Mouse (Mus musculus): ENCODE measurements at regions not wholly inside any gene's neighbourhood (a gene's known extent, or its start where the extent isn't known, plus 50 kb on each side); places are given as distances from the start of the nearest gene placed in this dataset.

DNA sequence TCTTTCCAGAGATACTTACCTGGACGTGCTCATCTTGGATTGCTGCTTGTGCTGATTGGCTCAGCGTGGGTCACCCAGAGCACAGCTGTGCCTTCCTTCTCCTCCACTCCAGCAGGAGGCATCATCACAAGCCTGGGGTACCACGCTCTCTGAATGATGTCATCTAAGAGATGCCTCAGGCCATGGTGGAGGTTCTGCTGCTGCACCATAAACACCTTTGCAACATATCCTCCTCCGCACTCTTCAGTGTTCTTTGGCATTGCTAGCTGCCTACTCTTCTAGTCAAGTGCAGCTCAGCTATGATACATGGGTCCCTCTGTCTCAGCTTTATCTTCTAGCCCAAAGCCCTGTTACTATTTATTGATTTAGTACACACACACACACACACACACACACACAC is 110.8 kb downstream of the Emp1 start:
- Histone ChIP-seq H3K9ac (no peak overlapping the region), H3K27me3 (replicated peaks) (no peaks in the 10 kb centered on the region), H3K27ac (no peak overlapping the region), H3K4me1 (no peaks in the 10 kb centered on the region), H3K36me3 (no peaks in the 10 kb centered on the region), H3K4me3 (no peak overlapping the region), H3K9me3 (replicated peaks) (no peaks in the 10 kb centered on the region), H3K4me2 (no peak overlapping the region)
- ATAC-seq = no peak
- 76% methylated on average over 4 of the region's 4 CpGs for WGBS (ENCODE audit: insufficient replicate concordance)

DNA sequence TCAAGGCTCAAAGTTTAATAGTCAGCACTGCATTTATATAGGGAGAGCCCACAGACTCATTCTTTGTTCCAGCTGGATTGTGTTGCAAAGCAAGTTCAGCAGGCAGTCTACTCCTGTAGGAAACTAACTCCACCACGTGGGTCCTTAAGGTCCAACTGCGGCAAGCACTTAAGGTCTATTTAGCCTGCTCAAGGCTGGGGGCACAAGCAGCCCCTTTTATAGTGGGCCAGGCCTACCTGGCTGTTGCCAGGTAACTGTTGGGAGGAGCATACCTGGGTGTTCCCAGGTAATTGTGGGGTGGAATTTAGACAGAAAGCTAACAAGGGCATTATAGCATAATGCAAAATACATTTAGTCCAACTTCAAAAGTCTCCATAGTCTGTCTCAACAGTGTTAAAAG is 126.5 kb downstream of the Emp1 start:
- no peak for ATAC-seq
- no peaks in the 10 kb centered on the region for H3K9me3 ChIP-seq (replicated peaks)
- WGBS (ENCODE audit: insufficient replicate concordance) = 68% methylated on average over 2 of the region's 2 CpGs

DNA sequence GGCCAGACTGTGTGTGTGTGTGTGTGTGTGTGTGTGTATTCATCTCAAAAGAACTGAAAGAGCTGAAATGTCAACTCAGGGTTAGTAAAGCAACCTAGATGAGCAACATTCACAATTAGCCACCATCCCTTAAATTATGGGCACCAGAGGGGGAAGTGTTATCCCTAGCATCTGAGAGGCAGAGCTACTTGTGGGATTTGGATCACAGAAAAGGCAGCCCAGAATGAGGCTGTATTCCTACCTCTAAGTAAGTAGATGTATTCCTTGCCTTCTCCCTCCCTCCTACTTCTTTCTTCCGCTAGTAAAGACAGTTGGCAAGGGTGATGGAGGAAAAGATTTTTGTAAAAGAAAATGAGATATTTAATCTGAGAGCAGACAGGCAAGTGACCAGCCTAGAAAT is 131.6 kb downstream of the Emp1 start:
- Histone ChIP-seq H3K27me3 (replicated peaks) (no peaks in the 10 kb centered on the region), H3K36me3 (no peaks in the 10 kb centered on the region), H3K9ac (no peak overlapping the region), H3K9me3 (replicated peaks) (no peaks in the 10 kb centered on the region), H3K4me3 (no peak overlapping the region), H3K4me1 (no peaks in the 10 kb centered on the region), H3K4me2 (no peak overlapping the region), H3K27ac (no peak overlapping the region)
- WGBS (ENCODE audit: insufficient replicate concordance) = 59% methylated on average over 1 of the region's 1 CpGs
- no peak for ATAC-seq

More for the DNA sequence above, 126.5 kb downstream of the Emp1 start:
- no peaks in the 10 kb centered on the region for H3K27me3 ChIP-seq (replicated peaks)
- H3K27ac ChIP-seq = no peak overlapping the region
- H3K36me3 ChIP-seq = no peaks in the 10 kb centered on the region
- no peaks in the 10 kb centered on the region for H3K4me1 ChIP-seq
- H3K4me2 ChIP-seq = no peak overlapping the region
- no peak overlapping the region for H3K9ac ChIP-seq
- H3K4me3 ChIP-seq = no peak overlapping the region

DNA sequence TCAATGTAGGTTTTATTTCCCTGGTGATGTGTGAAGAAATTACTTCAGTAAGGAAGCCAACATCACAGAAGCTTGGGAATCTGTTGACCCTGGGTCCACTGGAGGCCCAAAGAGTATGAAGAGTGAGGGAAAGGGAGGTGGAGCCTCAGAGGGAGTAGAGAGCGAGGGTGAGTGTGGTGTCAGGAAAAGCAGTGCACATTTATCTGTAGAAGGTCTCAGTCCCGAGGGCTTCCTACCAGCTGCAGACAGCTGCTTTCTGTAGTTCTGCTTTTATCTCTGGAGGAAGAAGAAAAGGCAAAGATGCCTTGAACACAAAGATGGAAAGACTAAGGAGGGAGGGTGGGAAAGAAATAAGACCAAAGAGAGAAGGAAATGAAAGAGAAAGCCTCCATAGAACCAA is 133.5 kb downstream of the Emp1 start:
- Histone ChIP-seq H3K4me3 (no peak overlapping the region), H3K9ac (no peak overlapping the region), H3K27me3 (replicated peaks) (no peaks in the 10 kb centered on the region), H3K9me3 (replicated peaks) (no peaks in the 10 kb centered on the region), H3K4me2 (no peak overlapping the region), H3K36me3 (no peaks in the 10 kb centered on the region), H3K27ac (no peak overlapping the region), H3K4me1 (no peaks in the 10 kb centered on the region)
- no peak for ATAC-seq
- 9% methylated on average over 2 of the region's 2 CpGs for WGBS (ENCODE audit: insufficient replicate concordance)

DNA sequence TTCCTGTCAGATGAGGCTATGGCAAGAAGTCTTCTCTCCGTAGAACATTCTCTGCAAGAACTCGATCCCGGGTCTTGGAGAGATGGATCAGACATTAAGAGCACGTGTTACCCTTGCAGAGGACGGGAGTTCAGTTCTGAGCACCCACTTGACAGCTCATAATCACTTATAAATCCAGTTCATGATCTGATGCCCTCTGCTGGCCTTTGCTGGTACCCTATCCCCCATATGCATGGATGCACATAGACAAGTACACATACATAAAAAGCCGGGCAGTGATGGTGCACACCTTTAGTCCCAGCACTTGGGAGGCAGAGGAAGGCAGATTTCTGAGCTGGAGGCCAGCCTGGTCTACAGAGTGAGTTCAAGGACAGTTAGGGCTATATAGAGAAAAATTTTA is 136.2 kb downstream of the Emp1 start:
- ATAC-seq = no peak
- 69% methylated on average over 6 of the region's 6 CpGs for WGBS (ENCODE audit: insufficient replicate concordance)
- H3K9me3 ChIP-seq (replicated peaks) = no peaks in the 10 kb centered on the region
- no peaks in the 10 kb centered on the region for H3K27me3 ChIP-seq (replicated peaks)
- H3K4me3 ChIP-seq = no peak overlapping the region
- H3K4me1 ChIP-seq = no peaks in the 10 kb centered on the region
- H3K9ac ChIP-seq = no peak overlapping the region
- no peak overlapping the region for H3K4me2 ChIP-seq
- H3K27ac ChIP-seq = no peak overlapping the region
- no peaks in the 10 kb centered on the region for H3K36me3 ChIP-seq

DNA sequence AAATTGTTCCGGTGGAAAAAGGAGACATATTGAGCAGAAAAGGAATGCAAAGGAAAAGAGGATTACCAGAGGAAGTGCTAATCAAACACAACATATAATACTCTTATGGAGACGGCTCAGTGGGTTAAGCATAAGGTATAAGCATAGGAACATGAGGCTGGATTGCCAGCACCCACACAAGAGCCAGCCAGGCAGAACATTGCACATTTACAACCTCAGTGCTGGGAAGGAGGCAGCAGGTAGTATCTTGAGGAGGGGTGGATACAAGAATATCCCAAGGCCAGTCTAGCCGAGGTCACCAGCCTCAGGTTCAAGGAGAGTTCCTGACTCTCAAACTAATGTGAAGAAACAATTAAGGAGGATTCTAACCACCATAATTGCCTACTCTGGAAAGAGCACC is 138.0 kb downstream of the Emp1 start:
- Histone ChIP-seq H3K27me3 (replicated peaks) (no peaks in the 10 kb centered on the region), H3K36me3 (no peaks in the 10 kb centered on the region), H3K4me1 (no peaks in the 10 kb centered on the region), H3K9ac (no peak overlapping the region), H3K4me2 (no peak overlapping the region), H3K27ac (no peak overlapping the region), H3K4me3 (no peak overlapping the region), H3K9me3 (replicated peaks) (no peaks in the 10 kb centered on the region)
- ATAC-seq = no peak
- WGBS (ENCODE audit: insufficient replicate concordance) = 62% methylated on average over 3 of the region's 3 CpGs

DNA sequence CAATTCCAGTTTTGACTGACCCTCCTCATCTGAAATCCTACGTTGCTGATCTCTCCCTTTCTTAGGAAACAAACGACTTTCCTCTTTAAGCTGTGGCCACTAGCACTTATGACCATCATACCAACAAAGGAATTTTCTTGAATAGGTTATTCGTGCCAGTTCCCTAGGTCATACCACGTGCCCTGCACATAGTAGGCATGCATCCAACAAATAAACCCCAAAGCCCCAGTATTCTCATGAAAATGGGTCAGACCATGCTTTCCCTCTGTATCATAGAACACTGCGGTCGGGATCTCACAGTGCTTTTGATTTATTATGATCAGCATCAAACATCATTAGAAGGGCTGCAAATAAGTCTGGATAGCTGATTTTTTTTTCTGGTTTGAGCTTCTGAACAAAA is 139.4 kb downstream of the Emp1 start:
- H3K27ac ChIP-seq = no peak overlapping the region
- H3K27me3 ChIP-seq (replicated peaks) = no peaks in the 10 kb centered on the region
- H3K36me3 ChIP-seq = no peaks in the 10 kb centered on the region
- H3K9me3 ChIP-seq (replicated peaks) = no peaks in the 10 kb centered on the region
- no peaks in the 10 kb centered on the region for H3K4me1 ChIP-seq
- no peak overlapping the region for H3K9ac ChIP-seq
- H3K4me2 ChIP-seq = no peak overlapping the region
- H3K4me3 ChIP-seq = no peak overlapping the region
- no peak for ATAC-seq
- 70% methylated on average over 6 of the region's 6 CpGs for WGBS (ENCODE audit: insufficient replicate concordance)

DNA sequence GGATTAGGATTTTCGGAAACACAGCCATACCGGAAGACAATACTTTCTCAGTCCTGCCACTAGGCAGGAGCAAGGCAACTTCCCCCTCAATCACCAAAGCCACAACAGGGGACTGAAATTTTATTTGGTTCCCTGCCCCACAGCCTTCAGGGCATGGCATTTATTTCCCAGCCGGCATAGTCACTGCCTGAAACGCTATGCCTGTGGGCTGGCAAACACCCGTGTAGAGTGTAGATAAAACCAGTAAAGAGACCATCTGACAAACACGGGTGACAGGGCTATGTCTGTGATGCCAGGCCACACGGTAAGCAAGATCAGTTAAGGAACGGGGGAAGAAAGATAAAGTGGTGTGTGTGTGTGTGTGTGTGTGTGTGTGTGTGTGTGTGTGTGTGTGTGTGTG is 140.1 kb downstream of the Emp1 start:
- H3K36me3 ChIP-seq = no peaks in the 10 kb centered on the region
- no peak overlapping the region for H3K4me3 ChIP-seq
- H3K4me2 ChIP-seq = no peak overlapping the region
- H3K9me3 ChIP-seq (replicated peaks) = no peaks in the 10 kb centered on the region
- no peak overlapping the region for H3K9ac ChIP-seq
- no peaks in the 10 kb centered on the region for H3K27me3 ChIP-seq (replicated peaks)
- no peak overlapping the region for H3K27ac ChIP-seq
- 41% methylated on average over 8 of the region's 8 CpGs for WGBS (ENCODE audit: insufficient replicate concordance)
- no peaks in the 10 kb centered on the region for H3K4me1 ChIP-seq
- ATAC-seq = no peak

DNA sequence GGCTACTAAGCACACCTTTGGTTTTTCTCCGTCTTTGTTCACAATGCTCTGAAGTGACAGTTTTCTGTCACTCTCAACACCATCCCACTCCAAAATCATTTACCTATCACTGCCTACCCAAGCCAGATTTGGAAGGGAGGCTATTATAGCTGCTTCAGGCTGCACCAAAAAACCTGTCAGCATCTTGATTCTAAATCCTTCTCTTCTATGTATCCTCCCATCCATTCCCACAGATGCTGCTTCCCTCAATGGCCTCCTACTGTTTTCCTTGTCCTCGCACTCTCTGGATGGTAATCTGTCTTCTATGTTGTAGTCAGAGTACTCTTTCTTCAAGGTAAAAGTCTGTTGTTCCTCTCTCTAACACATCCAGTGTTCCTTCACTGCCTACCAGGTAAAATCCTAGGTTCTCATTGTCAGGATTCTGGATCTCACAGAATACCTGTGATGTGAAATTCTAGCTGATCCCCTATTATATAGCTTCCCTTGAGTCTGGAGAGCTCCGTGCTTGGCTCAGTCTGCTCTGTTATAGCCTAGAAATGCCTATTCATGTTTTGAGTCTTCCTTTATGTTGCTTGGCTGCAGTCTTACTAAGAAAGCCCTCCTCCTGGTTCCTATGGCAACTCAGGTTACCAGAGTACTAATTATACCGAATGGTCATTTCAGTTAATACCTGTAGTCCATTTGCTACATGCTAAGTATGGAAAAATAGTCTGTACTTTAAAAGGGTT is 156.5 kb downstream of the Emp1 start:
- Histone ChIP-seq H3K27ac (no peak overlapping the region), H3K27me3 (replicated peaks) (no peaks in the 10 kb centered on the region), H3K9me3 (replicated peaks) (no peaks in the 10 kb centered on the region), H3K36me3 (no peaks in the 10 kb centered on the region), H3K4me1 (no peaks in the 10 kb centered on the region), H3K4me2 (no peak overlapping the region), H3K9ac (no peak overlapping the region), H3K4me3 (no peak overlapping the region)
- no peak for ATAC-seq
- 61% methylated on average over 4 of the region's 4 CpGs for WGBS (ENCODE audit: insufficient replicate concordance)

DNA sequence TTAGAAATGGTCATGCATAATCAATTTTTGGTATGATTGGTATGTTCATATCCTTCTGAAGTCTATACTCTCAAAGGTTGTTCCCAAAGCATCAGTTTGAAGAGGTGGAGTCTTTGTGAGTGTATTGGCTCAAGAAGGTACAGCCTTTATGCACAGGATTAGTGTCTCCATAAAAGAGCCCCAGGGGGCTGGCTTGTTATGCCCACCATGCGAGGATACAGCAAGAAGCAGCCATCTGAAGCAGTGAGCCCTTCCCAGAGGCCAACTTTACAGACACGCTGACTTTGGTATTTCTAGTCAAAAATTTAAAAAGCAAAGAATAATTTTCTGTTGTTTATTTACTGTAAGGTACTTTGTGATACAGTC is 157.1 kb downstream of the Emp1 start:
- 50% methylated on average over 2 of the region's 2 CpGs for WGBS (ENCODE audit: insufficient replicate concordance)
- no peaks in the 10 kb centered on the region for H3K27me3 ChIP-seq (replicated peaks)
- no peak for ATAC-seq
- no peak overlapping the region for H3K27ac ChIP-seq
- H3K36me3 ChIP-seq = no peaks in the 10 kb centered on the region
- no peak overlapping the region for H3K4me2 ChIP-seq
- H3K9me3 ChIP-seq (replicated peaks) = no peaks in the 10 kb centered on the region
- H3K4me3 ChIP-seq = no peak overlapping the region
- no peak overlapping the region for H3K9ac ChIP-seq
- no peaks in the 10 kb centered on the region for H3K4me1 ChIP-seq

DNA sequence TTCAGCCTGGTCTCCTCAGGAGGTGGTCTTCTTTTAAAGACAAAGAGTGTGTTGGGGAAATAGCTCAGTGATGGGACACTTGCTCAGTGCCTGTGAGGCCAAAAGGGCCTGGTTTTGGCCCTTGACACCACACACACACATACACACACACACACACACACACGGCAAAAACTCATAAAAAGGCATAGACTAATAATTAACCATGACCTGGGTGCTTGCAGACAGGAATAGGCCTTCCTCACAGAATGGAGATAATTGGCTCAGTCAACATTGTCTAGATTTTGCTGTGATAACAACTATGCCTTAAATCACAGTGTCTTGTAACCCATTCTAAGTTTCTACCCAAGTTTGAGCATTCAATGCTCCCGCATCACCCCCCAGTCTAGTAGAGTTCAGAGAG is 158.5 kb downstream of the Emp1 start:
- H3K27me3 ChIP-seq (replicated peaks) = no peaks in the 10 kb centered on the region
- H3K4me3 ChIP-seq = no peak overlapping the region
- H3K27ac ChIP-seq = no peak overlapping the region
- H3K9ac ChIP-seq = no peak overlapping the region
- 67% methylated on average over 2 of the region's 2 CpGs for WGBS (ENCODE audit: insufficient replicate concordance)
- no peak overlapping the region for H3K4me2 ChIP-seq
- ATAC-seq = no peak
- H3K36me3 ChIP-seq = no peaks in the 10 kb centered on the region
- H3K9me3 ChIP-seq (replicated peaks) = no peaks in the 10 kb centered on the region
- no peaks in the 10 kb centered on the region for H3K4me1 ChIP-seq

DNA sequence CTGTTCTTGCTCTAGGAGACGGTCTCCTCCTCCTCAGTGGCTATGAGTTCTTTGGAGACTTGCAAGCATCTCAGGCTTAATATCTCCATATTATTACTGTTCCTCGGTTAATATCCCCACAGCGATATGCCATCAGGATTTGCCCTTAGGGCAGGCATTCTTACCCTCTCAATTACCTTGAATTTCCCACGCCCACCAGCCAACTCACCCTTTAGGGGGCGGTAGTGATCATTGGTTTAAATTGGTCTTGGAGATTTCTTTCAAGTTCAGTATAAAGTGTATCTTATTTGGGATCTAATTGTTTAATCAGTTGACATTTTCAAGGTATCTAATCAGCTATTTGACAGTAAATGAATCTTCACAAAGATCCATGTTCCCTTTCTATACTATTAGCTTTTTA is 162.5 kb downstream of the Emp1 start:
- Histone ChIP-seq H3K4me2 (no peak overlapping the region), H3K9ac (no peak overlapping the region), H3K4me3 (no peak overlapping the region), H3K27ac (no peak overlapping the region), H3K4me1 (no peaks in the 10 kb centered on the region), H3K9me3 (replicated peaks) (no peaks in the 10 kb centered on the region), H3K36me3 (no peaks in the 10 kb centered on the region), H3K27me3 (replicated peaks) (no peaks in the 10 kb centered on the region)
- ATAC-seq = no peak
- WGBS (ENCODE audit: insufficient replicate concordance) = 58% methylated on average over 5 of the region's 5 CpGs

DNA sequence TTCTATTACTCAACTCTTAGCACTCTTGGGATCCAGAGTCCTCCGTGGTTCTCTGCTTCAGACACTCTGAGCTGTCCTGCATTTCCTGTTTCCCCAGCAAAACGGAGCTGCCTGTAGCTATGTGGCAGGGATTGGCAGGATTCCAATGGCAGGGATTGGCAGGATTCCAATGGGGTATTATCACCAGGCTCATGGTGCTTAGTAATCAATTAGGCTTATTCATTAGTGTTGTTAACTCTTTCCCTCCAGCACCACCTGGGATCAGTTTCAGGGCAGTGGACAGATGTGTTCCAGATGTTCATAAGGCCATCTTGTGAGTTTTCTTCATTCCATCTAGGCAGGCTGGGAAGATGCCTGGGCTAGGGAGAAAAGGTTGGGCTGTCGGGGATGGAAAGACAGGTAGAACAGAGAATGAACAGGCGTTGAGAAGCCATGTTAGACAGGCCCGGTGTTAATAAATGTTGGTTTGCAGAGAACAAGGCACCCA is 163.5 kb downstream of the Emp1 start:
- H3K27me3 ChIP-seq (replicated peaks) = no peaks in the 10 kb centered on the region
- no peak overlapping the region for H3K27ac ChIP-seq
- no peak overlapping the region for H3K9ac ChIP-seq
- H3K4me1 ChIP-seq = no peaks in the 10 kb centered on the region
- no peak for ATAC-seq
- no peak overlapping the region for H3K4me2 ChIP-seq
- H3K9me3 ChIP-seq (replicated peaks) = no peaks in the 10 kb centered on the region
- no peaks in the 10 kb centered on the region for H3K36me3 ChIP-seq
- 47% methylated on average over 5 of the region's 5 CpGs for WGBS (ENCODE audit: insufficient replicate concordance)
- no peak overlapping the region for H3K4me3 ChIP-seq
